Mouse (Mus musculus): ENCODE measurements around the gene Bhlhe40. TPM values are rescaled to one million over a fixed set of nuclear protein-coding genes. Genes with fewer than 3 reads are reported as not detected.

Bhlhe40 gene
- polyA plus RNA-seq, 1 experiment from 2014 or later = 6.8 TPM

- H3K9me3 ChIP-seq (replicated peaks) = no peaks in the 10 kb centered on the region
- ATAC-seq = no peak
- WGBS = 50% methylated on average over 2 of the region's 2 CpGs
Observed at GRCm38 (mm10) chr6:108655861-108656260, 4.6 kb upstream of the Bhlhe40 start.

GRCm38 (mm10) chr6:108658051-108658415 lies 2.4 kb upstream of the Bhlhe40 start:
- no peak overlapping the region for H3K9ac ChIP-seq
- H3K9me3 ChIP-seq (replicated peaks) = no peaks in the 10 kb centered on the region
- H3K4me1 ChIP-seq = peaks cover 27% of the 10 kb centered on the region
- peak overlapping the region; percentile 96 for H3K4me2 ChIP-seq
- H3K36me3 ChIP-seq (ENCODE audit: poor library complexity, severe bottlenecking) = no peaks in the 10 kb centered on the region
- H3K27me3 ChIP-seq = no peaks in the 10 kb centered on the region
- ATAC-seq = no peak
- H3K4me3 ChIP-seq = no peak overlapping the region
- WGBS = 63% methylated on average over 3 of the region's 3 CpGs
- no peak overlapping the region for H3K27ac ChIP-seq

More at GRCm38 (mm10) chr6:108655861-108656260, 4.6 kb upstream of the Bhlhe40 start:
- no peaks in the 10 kb centered on the region for H3K36me3 ChIP-seq (ENCODE audit: poor library complexity, severe bottlenecking)
- H3K27me3 ChIP-seq = no peaks in the 10 kb centered on the region
- H3K4me2 ChIP-seq = no peak overlapping the region
- no peak overlapping the region for H3K4me3 ChIP-seq
- H3K27ac ChIP-seq = no peak overlapping the region
- peaks cover 16% of the 10 kb centered on the region for H3K4me1 ChIP-seq
- H3K9ac ChIP-seq = no peak overlapping the region

- H3K9me3 ChIP-seq (replicated peaks) = no peaks in the 10 kb centered on the region
- H3K27ac ChIP-seq = peak overlapping the region; percentile 89
- no peaks in the 10 kb centered on the region for H3K36me3 ChIP-seq (ENCODE audit: poor library complexity, severe bottlenecking)
- H3K4me2 ChIP-seq = peak overlapping the region; percentile 96
- 2% methylated on average over 31 of the region's 31 CpGs for WGBS
- peaks cover 31% of the 10 kb centered on the region for H3K4me1 ChIP-seq
- no peaks in the 10 kb centered on the region for H3K27me3 ChIP-seq
- ATAC-seq = peak; percentile 0; the same call in 1 of the 2 replicates
- peak overlapping the region; percentile 50 for H3K4me3 ChIP-seq
- H3K9ac ChIP-seq = peak overlapping the region; percentile 71
Observed at GRCm38 (mm10) chr6:108658416-108659201, 1.8 kb upstream of the Bhlhe40 start.

- Histone ChIP-seq H3K27me3 (no peaks in the 10 kb centered on the region), H3K9ac (peak overlapping the region; percentile 71), H3K4me1 (peaks cover 33% of the 10 kb centered on the region), H3K4me2 (peak overlapping the region; percentile 96), H3K4me3 (peak overlapping the region; percentile 50), H3K36me3 (ENCODE audit: poor library complexity, severe bottlenecking) (no peaks in the 10 kb centered on the region), H3K9me3 (replicated peaks) (no peaks in the 10 kb centered on the region), H3K27ac (peak overlapping the region; percentile 89)
- WGBS = under 1% methylated on average over 31 of the region's 42 CpGs
- peak; percentile 78 for ATAC-seq
Observed at GRCm38 (mm10) chr6:108659221-108659725, 1.2 kb upstream of the Bhlhe40 start.

- H3K9me3 ChIP-seq (replicated peaks) = no peaks in the 10 kb centered on the region
Observed at GRCm38 (mm10) chr6:108659726-108660205, 663 bp upstream of the Bhlhe40 start.

GRCm38 (mm10) chr6:108660878-108661389 lies 505 bp downstream of the Bhlhe40 start:
- Histone ChIP-seq H3K27me3 (no peaks in the 10 kb centered on the region), H3K4me3 (peak overlapping the region; percentile 50), H3K9ac (peak overlapping the region; percentile 61), H3K9me3 (replicated peaks) (no peaks in the 10 kb centered on the region), H3K4me1 (peaks cover 33% of the 10 kb centered on the region), H3K4me2 (peak overlapping the region; percentile 96), H3K27ac (peak overlapping the region; percentile 89), H3K36me3 (ENCODE audit: poor library complexity, severe bottlenecking) (peaks cover 14% of the 10 kb centered on the region)
- no peak for ATAC-seq
- WGBS = under 1% methylated on average over 18 of the region's 18 CpGs

More at GRCm38 (mm10) chr6:108659726-108660205, 663 bp upstream of the Bhlhe40 start:
- no peaks in the 10 kb centered on the region for H3K27me3 ChIP-seq
- peaks cover 33% of the 10 kb centered on the region for H3K4me1 ChIP-seq
- H3K4me3 ChIP-seq = peak overlapping the region; percentile 50
- peak overlapping the region; percentile 96 for H3K4me2 ChIP-seq
- H3K27ac ChIP-seq = peak overlapping the region; percentile 89
- WGBS = 1% methylated on average over 18 of the region's 35 CpGs
- peak overlapping the region; percentile 71 for H3K9ac ChIP-seq
- peak; percentile 81 for ATAC-seq
- peaks cover 4% of the 10 kb centered on the region for H3K36me3 ChIP-seq (ENCODE audit: poor library complexity, severe bottlenecking)

- Histone ChIP-seq H3K4me2 (peak overlapping the region; percentile 96), H3K36me3 (ENCODE audit: poor library complexity, severe bottlenecking) (peaks cover 16% of the 10 kb centered on the region), H3K4me3 (peak overlapping the region; percentile 50), H3K4me1 (peaks cover 33% of the 10 kb centered on the region), H3K9me3 (replicated peaks) (no peaks in the 10 kb centered on the region), H3K27ac (peak overlapping the region; percentile 89; the same call in 1 of the 2 replicates), H3K9ac (peak overlapping the region; percentile 61), H3K27me3 (no peaks in the 10 kb centered on the region)
- no peak for ATAC-seq
- WGBS = under 1% methylated on average over 17 of the region's 17 CpGs
Observed at GRCm38 (mm10) chr6:108661412-108661811, 983 bp downstream of the Bhlhe40 start.

- Histone ChIP-seq H3K27me3 (no peaks in the 10 kb centered on the region), H3K36me3 (ENCODE audit: poor library complexity, severe bottlenecking) (peaks cover 16% of the 10 kb centered on the region), H3K9ac (peak overlapping the region; percentile 61), H3K4me3 (peak overlapping the region; percentile 50), H3K4me2 (peak overlapping the region; percentile 96), H3K9me3 (replicated peaks) (no peaks in the 10 kb centered on the region), H3K27ac (no peak overlapping the region), H3K4me1 (peaks cover 33% of the 10 kb centered on the region)
- no peak for ATAC-seq
- 50% methylated on average over 6 of the region's 6 CpGs for WGBS
Observed at GRCm38 (mm10) chr6:108661890-108662289, 1.5 kb downstream of the Bhlhe40 start.

GRCm38 (mm10) chr6:108662314-108663240 lies 2.1 kb downstream of the Bhlhe40 start:
- 0 out of 2 replicates have a peak overlapping the region, but pooled peaks have one; percentile 8 for H3K9ac ChIP-seq
- WGBS = 58% methylated on average over 15 of the region's 15 CpGs
- peaks cover 36% of the 10 kb centered on the region for H3K4me1 ChIP-seq
- peak overlapping the region; percentile 96 for H3K4me2 ChIP-seq
- peaks cover 16% of the 10 kb centered on the region for H3K36me3 ChIP-seq (ENCODE audit: poor library complexity, severe bottlenecking)
- no peaks in the 10 kb centered on the region for H3K9me3 ChIP-seq (replicated peaks)
- H3K4me3 ChIP-seq = peak overlapping the region; percentile 50
- H3K27me3 ChIP-seq = no peaks in the 10 kb centered on the region
- ATAC-seq = no peak
- H3K27ac ChIP-seq = no peak overlapping the region; the same call in 1 of the 2 replicates

GRCm38 (mm10) chr6:108663241-108664194 lies 3.1 kb downstream of the Bhlhe40 start:
- Histone ChIP-seq H3K27ac (no peak overlapping the region; the same call in 1 of the 2 replicates), H3K4me3 (peak overlapping the region; percentile 50), H3K4me1 (peaks cover 40% of the 10 kb centered on the region), H3K9ac (0 out of 2 replicates have a peak overlapping the region, but pooled peaks have one; percentile 8), H3K27me3 (no peaks in the 10 kb centered on the region), H3K4me2 (peak overlapping the region; percentile 96), H3K36me3 (ENCODE audit: poor library complexity, severe bottlenecking) (peaks cover 16% of the 10 kb centered on the region), H3K9me3 (replicated peaks) (no peaks in the 10 kb centered on the region)
- ATAC-seq = no peak
- WGBS = 76% methylated on average over 8 of the region's 8 CpGs
